Mouse (Mus musculus): Measurements from ENCODE around the gene Pgap2. TPM values are rescaled to one million over a fixed set of nuclear protein-coding genes. Genes with fewer than 3 reads are reported as not detected.

Pgap2 gene
- polyA plus RNA-seq, 1 experiment from 2014 or later: 109 TPM

GRCm38 (mm10) chr7:102267601-102268394 is 57.8 kb downstream of the Pgap2 start, which contains the start of gene Stim1:
Gene Stim1 (plus strand): TSS chr7:102267806.
- WGBS: under 1% methylated on average over 68 of the region's 73 CpGs
- peak within 1 kb of the TSS; percentile 79 for H3K27ac ChIP-seq (ENCODE audit: low read length)

GRCm38 (mm10) chr7:102268395-102268748 is 58.4 kb downstream of the Pgap2 start:
- Histone ChIP-seq H3K27me3 (ENCODE audit: control insufficient read depth, insufficient read depth, low read length) (no peaks in the 10 kb centered on the region), H3K4me3 (replicated peaks; ENCODE audit: low read length) (peak overlapping the region; percentile 85), H3K4me2 (ENCODE audit: low read depth, low read length) (peak overlapping the region; percentile 82), H3K27ac (ENCODE audit: low read length) (0 out of 2 replicates have a peak overlapping the region, but pooled peaks have one; percentile 21), H3K4me1 (ENCODE audit: control insufficient read depth, insufficient read depth, low read length) (peaks cover 21% of the 10 kb centered on the region; the same call in 1 of the 2 replicates), H3K9ac (ENCODE audit: low read length) (peak overlapping the region; percentile 79), H3K9me3 (replicated peaks; ENCODE audit: control insufficient read depth, low read length) (no peaks in the 10 kb centered on the region), H3K36me3 (ENCODE audit: control insufficient read depth, insufficient read depth, low read length) (no peaks in the 10 kb centered on the region)
- ATAC-seq (ENCODE audit: insufficient read depth, low FRiP score): no peak
- 7% methylated on average over 12 of the region's 12 CpGs for WGBS

More at GRCm38 (mm10) chr7:102267601-102268394, 57.8 kb downstream of the Pgap2 start, which contains the start of gene Stim1:
- Histone ChIP-seq H3K4me1 (ENCODE audit: control insufficient read depth, insufficient read depth, low read length) (peaks cover 21% of the 10 kb centered on the region; the same call in 1 of the 2 replicates), H3K27me3 (ENCODE audit: control insufficient read depth, insufficient read depth, low read length) (no peaks in the 10 kb centered on the region), H3K9me3 (replicated peaks; ENCODE audit: control insufficient read depth, low read length) (no peaks in the 10 kb centered on the region), H3K9ac (ENCODE audit: low read length) (peak within 1 kb of the TSS; percentile 79), H3K36me3 (ENCODE audit: control insufficient read depth, insufficient read depth, low read length) (no peaks in the 10 kb centered on the region), H3K4me2 (ENCODE audit: low read depth, low read length) (peak within 1 kb of the TSS; percentile 82), H3K4me3 (replicated peaks; ENCODE audit: low read length) (peak within 1 kb of the TSS; percentile 85)
- ATAC-seq (ENCODE audit: insufficient read depth, low FRiP score): peak; percentile 93

GRCm38 (mm10) chr7:102272422-102272948 is 62.5 kb downstream of the Pgap2 start:
- 0 out of 2 replicates have a peak, but pooled peaks have one; percentile 7 for ATAC-seq (ENCODE audit: insufficient read depth, low FRiP score)

GRCm38 (mm10) chr7:102281403-102281802 is 71.4 kb downstream of the Pgap2 start:
- H3K36me3 ChIP-seq (ENCODE audit: control insufficient read depth, insufficient read depth, low read length): no peaks in the 10 kb centered on the region
- ATAC-seq (ENCODE audit: insufficient read depth, low FRiP score): no peak
- H3K9me3 ChIP-seq (replicated peaks; ENCODE audit: control insufficient read depth, low read length): no peaks in the 10 kb centered on the region
- peaks cover 7% of the 10 kb centered on the region; the same call in 1 of the 2 replicates for H3K4me1 ChIP-seq (ENCODE audit: control insufficient read depth, insufficient read depth, low read length)
- H3K4me3 ChIP-seq (replicated peaks; ENCODE audit: low read length): no peak overlapping the region
- no peak overlapping the region for H3K27ac ChIP-seq (ENCODE audit: low read length)
- H3K4me2 ChIP-seq (ENCODE audit: low read depth, low read length): no peak overlapping the region
- 83% methylated on average over 1 of the region's 1 CpGs for WGBS
- H3K9ac ChIP-seq (ENCODE audit: low read length): no peak overlapping the region
- no peaks in the 10 kb centered on the region for H3K27me3 ChIP-seq (ENCODE audit: control insufficient read depth, insufficient read depth, low read length)

More at GRCm38 (mm10) chr7:102272422-102272948, 62.5 kb downstream of the Pgap2 start:
- Histone ChIP-seq H3K27me3 (ENCODE audit: control insufficient read depth, insufficient read depth, low read length) (no peaks in the 10 kb centered on the region), H3K9ac (ENCODE audit: low read length) (no peak overlapping the region), H3K4me1 (ENCODE audit: control insufficient read depth, insufficient read depth, low read length) (peaks cover 16% of the 10 kb centered on the region; the same call in 1 of the 2 replicates), H3K9me3 (replicated peaks; ENCODE audit: control insufficient read depth, low read length) (no peaks in the 10 kb centered on the region), H3K27ac (ENCODE audit: low read length) (no peak overlapping the region), H3K36me3 (ENCODE audit: control insufficient read depth, insufficient read depth, low read length) (no peaks in the 10 kb centered on the region), H3K4me3 (replicated peaks; ENCODE audit: low read length) (no peak overlapping the region), H3K4me2 (ENCODE audit: low read depth, low read length) (no peak overlapping the region)
- WGBS: 54% methylated on average over 3 of the region's 3 CpGs

GRCm38 (mm10) chr7:102282261-102282660 is 72.3 kb downstream of the Pgap2 start:
- 47% methylated on average over 5 of the region's 5 CpGs for WGBS
- Histone ChIP-seq H3K4me1 (ENCODE audit: control insufficient read depth, insufficient read depth, low read length) (peaks cover 7% of the 10 kb centered on the region; the same call in 1 of the 2 replicates), H3K9ac (ENCODE audit: low read length) (no peak overlapping the region), H3K4me2 (ENCODE audit: low read depth, low read length) (no peak overlapping the region), H3K4me3 (replicated peaks; ENCODE audit: low read length) (no peak overlapping the region), H3K27ac (ENCODE audit: low read length) (no peak overlapping the region), H3K27me3 (ENCODE audit: control insufficient read depth, insufficient read depth, low read length) (no peaks in the 10 kb centered on the region), H3K36me3 (ENCODE audit: control insufficient read depth, insufficient read depth, low read length) (no peaks in the 10 kb centered on the region), H3K9me3 (replicated peaks; ENCODE audit: control insufficient read depth, low read length) (no peaks in the 10 kb centered on the region)
- no peak for ATAC-seq (ENCODE audit: insufficient read depth, low FRiP score)

Other genes starting within 250 kb of the Pgap2 start
- 2.6 and 3.3 TPM in 2 replicates for gene Il18bp, start 191.5 kb upstream of the Pgap2 start, polyA plus RNA-seq (2015; fragmentation: Nextera tagmentation; extraction: Ambion mirVana)
- 27.0 and 31.7 TPM in 2 replicates for gene Rnf121, start 144.7 kb upstream of the Pgap2 start, polyA plus RNA-seq (2015; fragmentation: Nextera tagmentation; extraction: Ambion mirVana)
- gene Xndc1, start 144.7 kb upstream of the Pgap2 start, polyA plus RNA-seq (2015; fragmentation: Nextera tagmentation; extraction: Ambion mirVana): 28.2 and 28.9 TPM in 2 replicates
- 0.84 and 1.1 TPM in 2 replicates for gene Xntrpc, start 144.5 kb upstream of the Pgap2 start, polyA plus RNA-seq (2015; fragmentation: Nextera tagmentation; extraction: Ambion mirVana)
- not detected in 2 replicates for gene Trpc2, start 127.1 kb upstream of the Pgap2 start, polyA plus RNA-seq (2015; fragmentation: Nextera tagmentation; extraction: Ambion mirVana)
- 0.36 and 7.1 TPM in 2 replicates for gene Art1, start 108.5 kb upstream of the Pgap2 start, polyA plus RNA-seq (2015; fragmentation: Nextera tagmentation; extraction: Ambion mirVana)
- gene Art5, start 100.7 kb upstream of the Pgap2 start, polyA plus RNA-seq (2015; fragmentation: Nextera tagmentation; extraction: Ambion mirVana): 0.34 and 0.77 TPM in 2 replicates
- gene Chrna10, start 93.4 kb upstream of the Pgap2 start, polyA plus RNA-seq (2015; fragmentation: Nextera tagmentation; extraction: Ambion mirVana): not detected in 2 replicates
- 34.5 and 35.0 TPM in 2 replicates for gene Nup98, start within 50 bp of the Pgap2 start, polyA plus RNA-seq (2015; fragmentation: Nextera tagmentation; extraction: Ambion mirVana)
- 62.0 and 68.0 TPM in 2 replicates for gene Rhog, start 45.8 kb downstream of the Pgap2 start, polyA plus RNA-seq (2015; fragmentation: Nextera tagmentation; extraction: Ambion mirVana)
- gene Stim1, start 57.6 kb downstream of the Pgap2 start, polyA plus RNA-seq (2015; fragmentation: Nextera tagmentation; extraction: Ambion mirVana): 33.7 and 36.1 TPM in 2 replicates
- gene Rrm1, start 231.5 kb downstream of the Pgap2 start, polyA plus RNA-seq (2015; fragmentation: Nextera tagmentation; extraction: Ambion mirVana): 131 and 137 TPM in 2 replicates